Mouse (Mus musculus) intestine, embryonic 15.5 days (tissue): ENCODE measurements around the gene Nr4a1. TPM values are rescaled to one million over a fixed set of nuclear protein-coding genes. Genes with fewer than 3 reads are reported as not detected.

Experiments used
- ATAC-seq: fragments of 200-750 bp; cut with Nextera tagmentation; 2 replicates; pipeline ENCODE4 v1.8.0; 2017; ENCODE audit warnings: moderate TSS enrichment, moderate library complexity
- H3K27ac ChIP-seq: fragments of 300-500 bp; sonication (generic); 2 replicates; pipeline ENCODE4 v1.5.1; 2015; ENCODE audit warnings: mild to moderate bottlenecking, inconsistent platforms
- H3K27me3 ChIP-seq: fragments of 300-500 bp; sonication (generic); replicated peaks from 2 replicates; pipeline ENCODE4 v1.6.1; 2015; ENCODE audit warnings: inconsistent platforms
- H3K36me3 ChIP-seq: fragments of 300-500 bp; sonication (generic); 2 replicates; pipeline ENCODE4 v1.6.1; 2015; ENCODE audit warnings: inconsistent platforms
- H3K4me1 ChIP-seq: fragments of 300-500 bp; sonication (generic); replicated peaks from 2 replicates; pipeline ENCODE4 v1.6.1; 2015; ENCODE audit warnings: inconsistent platforms
- H3K4me2 ChIP-seq: fragments of 300-500 bp; sonication (generic); replicated peaks from 2 replicates; pipeline ENCODE4 v1.6.1; 2015; ENCODE audit warnings: mild to moderate bottlenecking, inconsistent platforms
- H3K4me3 ChIP-seq: fragments of 300-500 bp; sonication (generic); replicated peaks from 2 replicates; pipeline ENCODE4 v1.5.1; 2015; ENCODE audit warnings: inconsistent platforms
- H3K9ac ChIP-seq: fragments of 300-500 bp; sonication (generic); 2 replicates; pipeline ENCODE4 v1.6.1; 2015; ENCODE audit warnings: inconsistent platforms
- H3K9me3 ChIP-seq: fragments of 300-500 bp; sonication (generic); 2 replicates; pipeline ENCODE4 v1.6.1; 2016; ENCODE audit warnings: inconsistent platforms
- WGBS: fragments of 180-500 bp; shearing (Covaris S2); methylation state at CpG from one replicate; pipeline ENCODE4 v1.1.7; 2015; 5-methylcytosine and 5-hydroxymethylcytosine counted together
- polyA plus RNA-seq: library from polyadenylated mRNA; unstranded; fragments of >200 nt; fragmentation: Nextera tagmentation; extraction: Ambion mirVana; gene quantifications from 2 replicates; pipeline ENCODE4 v1.2.1, GENCODE M21; 2015

Nr4a1 gene
- polyA plus RNA-seq, 1 experiment from 2014 or later = 7.9 TPM

GRCm38 (mm10) chr15:101234611-101235341, 19.3 kb upstream of the Nr4a1 start:
- Histone ChIP-seq H3K4me2 (peak overlapping the region; percentile 47), H3K27me3 (no peaks in the 10 kb centered on the region), H3K9ac (peak overlapping the region; percentile 14; the same call in 1 of the 2 replicates), H3K4me3 (no peak overlapping the region), H3K36me3 (peaks cover 16% of the 10 kb centered on the region), H3K4me1 (peaks cover 44% of the 10 kb centered on the region), H3K27ac (peak overlapping the region; percentile 88), H3K9me3 (no peaks in the 10 kb centered on the region)
- WGBS = 62% methylated on average over 10 of the region's 10 CpGs
- ATAC-seq = peak; percentile 39; the same call in 1 of the 2 replicates

- no peaks in the 10 kb centered on the region for H3K27me3 ChIP-seq
- peaks cover 44% of the 10 kb centered on the region for H3K4me1 ChIP-seq
- peak overlapping the region; percentile 14; the same call in 1 of the 2 replicates for H3K9ac ChIP-seq
- ATAC-seq = peak; percentile 20
- H3K9me3 ChIP-seq = no peaks in the 10 kb centered on the region
- H3K4me2 ChIP-seq = peak overlapping the region; percentile 47
- no peak overlapping the region for H3K4me3 ChIP-seq
- H3K27ac ChIP-seq = peak overlapping the region; percentile 88
- WGBS = 31% methylated on average over 5 of the region's 5 CpGs
- H3K36me3 ChIP-seq = peaks cover 12% of the 10 kb centered on the region
Observed at GRCm38 (mm10) chr15:101235342-101235698, 18.7 kb upstream of the Nr4a1 start.

GRCm38 (mm10) chr15:101235728-101236327, 18.2 kb upstream of the Nr4a1 start:
- H3K36me3 ChIP-seq = peaks cover 8% of the 10 kb centered on the region
- H3K4me1 ChIP-seq = peaks cover 46% of the 10 kb centered on the region
- H3K27me3 ChIP-seq = no peaks in the 10 kb centered on the region
- 0 out of 2 replicates have a peak overlapping the region, but pooled peaks have one; percentile 14 for H3K9ac ChIP-seq
- 20% methylated on average over 12 of the region's 12 CpGs for WGBS
- no peaks in the 10 kb centered on the region for H3K9me3 ChIP-seq
- peak overlapping the region; percentile 11; the same call in 1 of the 2 replicates for H3K4me3 ChIP-seq
- peak overlapping the region; percentile 88 for H3K27ac ChIP-seq
- peak; percentile 42 for ATAC-seq
- peak overlapping the region; percentile 47 for H3K4me2 ChIP-seq

- WGBS = 6% methylated on average over 3 of the region's 3 CpGs
- no peak overlapping the region for H3K27ac ChIP-seq
- H3K9me3 ChIP-seq = no peaks in the 10 kb centered on the region
- no peaks in the 10 kb centered on the region for H3K36me3 ChIP-seq
- peaks cover 48% of the 10 kb centered on the region for H3K4me1 ChIP-seq
- H3K9ac ChIP-seq = no peak overlapping the region
- ATAC-seq = no peak
- H3K4me2 ChIP-seq = no peak overlapping the region
- no peak overlapping the region for H3K4me3 ChIP-seq
- no peaks in the 10 kb centered on the region for H3K27me3 ChIP-seq
Observed at GRCm38 (mm10) chr15:101236878-101237277, 17.2 kb upstream of the Nr4a1 start.

- ATAC-seq = peak; percentile 35; the same call in 1 of the 2 replicates
- Histone ChIP-seq H3K4me3 (peak overlapping the region; percentile 23), H3K27ac (peak overlapping the region; percentile 15; the same call in 1 of the 2 replicates), H3K4me2 (peak overlapping the region; percentile 65), H3K36me3 (no peaks in the 10 kb centered on the region), H3K9ac (peak overlapping the region; percentile 41; the same call in 1 of the 2 replicates), H3K9me3 (no peaks in the 10 kb centered on the region), H3K4me1 (peaks cover 39% of the 10 kb centered on the region), H3K27me3 (no peaks in the 10 kb centered on the region)
- WGBS = 10% methylated on average over 28 of the region's 28 CpGs
Observed at GRCm38 (mm10) chr15:101238885-101239511, 15.1 kb upstream of the Nr4a1 start.

GRCm38 (mm10) chr15:101239821-101240220, 14.2 kb upstream of the Nr4a1 start:
- no peak overlapping the region for H3K4me2 ChIP-seq
- no peaks in the 10 kb centered on the region for H3K9me3 ChIP-seq
- no peaks in the 10 kb centered on the region for H3K27me3 ChIP-seq
- no peak for ATAC-seq
- H3K4me1 ChIP-seq = peaks cover 37% of the 10 kb centered on the region
- H3K9ac ChIP-seq = no peak overlapping the region
- H3K4me3 ChIP-seq = no peak overlapping the region
- no peak overlapping the region for H3K27ac ChIP-seq
- H3K36me3 ChIP-seq = no peaks in the 10 kb centered on the region
- 67% methylated on average over 8 of the region's 8 CpGs for WGBS

- H3K9ac ChIP-seq = peak overlapping the region; percentile 17; the same call in 1 of the 2 replicates
- H3K27ac ChIP-seq = peak overlapping the region; percentile 30; the same call in 1 of the 2 replicates
Observed at GRCm38 (mm10) chr15:101240799-101241204, 13.3 kb upstream of the Nr4a1 start.

GRCm38 (mm10) chr15:101241236-101241635, 12.8 kb upstream of the Nr4a1 start:
- ATAC-seq = no peak
- H3K9me3 ChIP-seq = no peaks in the 10 kb centered on the region
- H3K36me3 ChIP-seq = no peaks in the 10 kb centered on the region
- peak overlapping the region; percentile 30 for H3K27ac ChIP-seq
- H3K27me3 ChIP-seq = no peaks in the 10 kb centered on the region
- peak overlapping the region; percentile 65 for H3K4me2 ChIP-seq
- peak overlapping the region; percentile 28; the same call in 1 of the 2 replicates for H3K4me3 ChIP-seq
- H3K4me1 ChIP-seq = peaks cover 28% of the 10 kb centered on the region
- WGBS = 50% methylated on average over 9 of the region's 9 CpGs
- peak overlapping the region; percentile 17; the same call in 1 of the 2 replicates for H3K9ac ChIP-seq

More at GRCm38 (mm10) chr15:101240799-101241204, 13.3 kb upstream of the Nr4a1 start:
- no peaks in the 10 kb centered on the region for H3K36me3 ChIP-seq
- ATAC-seq = peak; percentile 31; the same call in 1 of the 2 replicates
- peak overlapping the region; percentile 28 for H3K4me3 ChIP-seq
- 2% methylated on average over 10 of the region's 10 CpGs for WGBS
- H3K4me1 ChIP-seq = peaks cover 30% of the 10 kb centered on the region
- H3K9me3 ChIP-seq = no peaks in the 10 kb centered on the region
- peak overlapping the region; percentile 65 for H3K4me2 ChIP-seq
- H3K27me3 ChIP-seq = no peaks in the 10 kb centered on the region

GRCm38 (mm10) chr15:101241853-101242252, 12.2 kb upstream of the Nr4a1 start:
- Histone ChIP-seq H3K4me3 (no peak overlapping the region), H3K9me3 (no peaks in the 10 kb centered on the region), H3K4me1 (peaks cover 28% of the 10 kb centered on the region), H3K9ac (no peak overlapping the region), H3K4me2 (peak overlapping the region; percentile 65; the same call in 1 of the 2 replicates), H3K27me3 (no peaks in the 10 kb centered on the region), H3K36me3 (no peaks in the 10 kb centered on the region), H3K27ac (peak overlapping the region; percentile 30; the same call in 1 of the 2 replicates)
- WGBS = 60% methylated on average over 9 of the region's 9 CpGs
- no peak for ATAC-seq

- peaks cover 33% of the 10 kb centered on the region for H3K4me1 ChIP-seq
- H3K9ac ChIP-seq = no peak overlapping the region
- 18% methylated on average over 8 of the region's 8 CpGs for WGBS
- no peak overlapping the region for H3K27ac ChIP-seq
- H3K27me3 ChIP-seq = no peaks in the 10 kb centered on the region
- ATAC-seq = no peak
- no peak overlapping the region for H3K4me3 ChIP-seq
- H3K9me3 ChIP-seq = no peaks in the 10 kb centered on the region
- H3K36me3 ChIP-seq = no peaks in the 10 kb centered on the region
- H3K4me2 ChIP-seq = no peak overlapping the region
Observed at GRCm38 (mm10) chr15:101242645-101243044, 11.4 kb upstream of the Nr4a1 start.

GRCm38 (mm10) chr15:101244012-101244411, 10.1 kb upstream of the Nr4a1 start:
- H3K27me3 ChIP-seq = no peaks in the 10 kb centered on the region
- H3K27ac ChIP-seq = no peak overlapping the region
- H3K4me3 ChIP-seq = no peak overlapping the region
- 67% methylated on average over 3 of the region's 3 CpGs for WGBS
- peaks cover 34% of the 10 kb centered on the region for H3K4me1 ChIP-seq
- no peaks in the 10 kb centered on the region for H3K9me3 ChIP-seq
- no peak overlapping the region for H3K9ac ChIP-seq
- no peak for ATAC-seq
- H3K4me2 ChIP-seq = no peak overlapping the region
- H3K36me3 ChIP-seq = no peaks in the 10 kb centered on the region
